Mouse (Mus musculus) G1E (cell line): ENCODE data around the gene Dhx29.

Experiments
- CTCF ChIP-seq: IDR thresholded peaks from 2 replicates; pipeline ENCODE4 v1.5.1; 2012; ENCODE audit warnings: low read depth, low read length, inconsistent platforms, mixed read lengths
- GATA1 ChIP-seq: IDR thresholded peaks from 2 replicates; pipeline ENCODE4 v1.6.1; 2012; ENCODE audit warnings: borderline replicate concordance, low read length, inconsistent platforms, mixed read lengths
- POLR2AphosphoS5 ChIP-seq: IDR thresholded peaks from 2 replicates; pipeline ENCODE4 v1.6.1; 2012; ENCODE audit warnings: low read depth, low read length, inconsistent platforms; ENCODE audit not compliant: insufficient replicate concordance
- TAL1 ChIP-seq: conservative IDR thresholded peaks from 2 replicates; pipeline ENCODE4 v1.6.1; 2012; ENCODE audit warnings: low read depth, low read length, inconsistent platforms, mixed read lengths

GRCm38 (mm10) chr13:112994191-112994590 lies 66.9 kb downstream of the Dhx29 start:
- no peak for TF ChIP-seq GATA1
- TF ChIP-seq CTCF = no peak
- TF ChIP-seq POLR2AphosphoS5 = no peak
- no peak for TF ChIP-seq TAL1
